Mouse (Mus musculus) megakaryocyte-erythroid progenitor cell, adult 5-6 weeks (primary cell): ENCODE data around the gene Fyn. TPM values are rescaled to one million over a fixed set of nuclear protein-coding genes. Genes with fewer than 3 reads are reported as not detected.

ENCODE experiments used
- ATAC-seq: replicated peaks from 2 replicates; pipeline ENCODE4 v1.8.0; 2016; ENCODE audit warnings: mild to moderate bottlenecking, inconsistent platforms; ENCODE audit not compliant: severe bottlenecking, poor library complexity, low FRiP score, low TSS enrichment
- total RNA-seq, 2 experiments: library from RNA; stranded (forward) in 1 of 2; stranded (reverse) in 1 of 2; fragments of 200-1000, 215-1000 nt in 1 of 2; fragments of >200 nt in 1 of 2; fragmentation: Nextera tagmentation in 1 of 2; gene quantifications; 2 replicates each; pipeline ENCODE4 v1.2.3; 2014 to 2017

Fyn gene
- total RNA-seq, 2 experiments from 2014 or later: 16.5 to 29.4 TPM

DNA sequence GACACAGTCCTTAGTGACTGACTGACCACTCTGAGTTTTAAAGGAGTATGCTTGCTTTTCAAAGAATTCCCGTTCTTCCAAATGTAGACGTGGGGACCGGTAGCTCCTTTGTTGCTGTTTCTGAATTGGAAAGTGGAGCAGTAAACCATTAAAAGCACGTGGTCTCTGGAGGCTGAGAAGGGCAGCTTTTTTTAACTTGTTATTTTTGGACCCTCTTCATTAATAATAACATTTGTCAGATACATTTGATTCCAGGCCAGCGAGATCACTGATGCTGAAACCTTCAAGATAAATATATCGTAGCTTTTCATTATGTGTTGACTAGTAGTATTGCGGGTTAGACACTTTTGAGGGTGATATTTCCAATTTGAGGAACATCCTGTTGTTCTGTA is 38.1 kb downstream of the Fyn start:
- ATAC-seq: no peak

DNA sequence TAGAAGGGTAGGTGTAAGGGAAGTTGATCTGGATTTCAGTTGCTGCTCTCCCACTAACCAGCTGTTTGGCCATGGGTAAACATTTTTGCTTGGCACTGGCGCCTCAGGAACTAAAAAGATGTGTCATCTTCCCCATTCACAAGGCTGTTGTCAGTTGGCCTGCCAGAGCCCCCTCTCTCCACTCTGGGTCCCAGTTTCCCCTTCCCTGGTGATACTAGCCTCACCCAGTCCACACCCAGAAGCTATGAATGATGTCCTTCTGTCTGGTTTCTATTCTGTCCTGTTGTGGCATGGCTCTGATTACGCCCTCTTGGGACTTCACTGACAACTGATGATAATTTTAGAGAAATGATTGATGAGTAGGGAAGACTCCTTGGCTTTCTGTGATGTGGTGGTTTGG is 38.9 kb downstream of the Fyn start:
- ATAC-seq: no peak

DNA sequence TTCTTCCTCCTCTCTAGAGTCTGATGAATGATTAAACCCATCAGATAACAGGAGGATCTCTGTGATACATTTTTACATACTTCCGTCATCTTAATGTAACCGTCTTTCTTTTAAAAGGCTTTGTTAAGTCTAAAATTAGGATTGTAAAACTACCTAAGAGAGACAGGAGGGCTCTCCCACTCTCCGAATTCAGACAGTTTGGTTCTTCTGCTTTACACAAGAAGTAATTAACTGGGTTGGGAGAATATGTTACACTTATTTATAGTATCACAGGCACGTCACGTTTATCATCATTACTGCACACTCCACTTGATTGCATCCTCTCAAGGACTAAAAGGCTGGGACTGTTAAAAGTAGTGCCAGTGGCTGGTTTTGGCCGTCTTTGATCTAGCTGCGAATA is 40.9 kb downstream of the Fyn start:
- ATAC-seq: no peak

DNA sequence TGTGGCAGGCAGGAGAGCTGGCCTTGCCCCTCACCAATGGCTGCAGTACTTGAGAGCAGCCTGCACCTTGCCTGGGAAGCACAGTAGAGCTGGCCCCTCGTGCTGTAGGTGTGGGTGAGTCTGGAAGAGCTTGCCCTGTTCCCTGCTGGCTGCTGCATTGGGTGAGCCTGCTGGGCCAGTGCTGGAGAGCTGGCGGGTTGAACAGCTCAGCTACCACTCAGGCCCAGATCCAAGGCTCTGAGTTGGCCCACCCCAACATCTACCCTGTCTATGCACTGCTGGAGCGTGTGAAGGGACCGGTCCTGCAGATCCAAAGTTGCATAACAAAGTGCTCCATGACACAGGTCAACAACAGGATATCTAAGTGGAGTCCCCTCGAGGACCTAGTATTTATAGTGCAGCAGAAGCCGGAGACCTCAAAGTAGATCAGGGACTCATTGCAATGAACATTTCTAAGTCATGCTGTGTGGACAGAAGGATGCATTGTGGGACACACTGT is 41.5 kb downstream of the Fyn start:
- no peak for ATAC-seq

DNA sequence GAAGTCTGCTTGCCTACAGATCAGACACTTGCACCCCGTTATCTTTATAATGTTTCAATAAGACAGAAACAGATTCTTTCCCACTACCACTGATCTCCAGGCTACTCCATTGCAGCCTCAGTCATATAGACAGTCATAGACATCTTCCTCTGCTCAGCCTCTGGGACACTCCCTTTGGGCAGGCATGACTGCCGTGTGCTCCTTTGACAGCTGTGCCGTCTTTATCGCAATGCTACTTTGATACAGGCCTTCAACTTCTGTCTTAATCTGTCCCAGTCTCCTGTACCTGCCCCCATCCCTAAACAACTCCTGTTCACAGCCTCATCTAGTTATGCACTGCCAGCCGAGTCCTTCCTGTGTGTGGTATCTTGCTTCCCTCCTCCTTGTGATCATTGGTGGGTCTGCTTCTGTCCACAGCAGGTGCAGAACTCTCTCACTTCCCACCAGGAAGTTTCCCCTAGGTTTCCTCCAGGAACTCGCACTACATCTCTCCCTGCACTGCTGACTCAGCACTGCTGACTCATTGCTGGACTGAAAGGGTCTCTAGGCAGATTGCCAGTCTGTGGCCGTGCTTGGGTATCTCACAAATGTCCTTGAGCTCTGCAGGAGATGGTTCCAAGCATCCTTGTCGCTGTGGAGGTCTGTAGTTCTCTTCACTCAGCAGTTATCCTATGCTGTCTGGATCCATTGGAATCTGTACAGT is 43.4 kb downstream of the Fyn start:
- ATAC-seq: peak; percentile 50

DNA sequence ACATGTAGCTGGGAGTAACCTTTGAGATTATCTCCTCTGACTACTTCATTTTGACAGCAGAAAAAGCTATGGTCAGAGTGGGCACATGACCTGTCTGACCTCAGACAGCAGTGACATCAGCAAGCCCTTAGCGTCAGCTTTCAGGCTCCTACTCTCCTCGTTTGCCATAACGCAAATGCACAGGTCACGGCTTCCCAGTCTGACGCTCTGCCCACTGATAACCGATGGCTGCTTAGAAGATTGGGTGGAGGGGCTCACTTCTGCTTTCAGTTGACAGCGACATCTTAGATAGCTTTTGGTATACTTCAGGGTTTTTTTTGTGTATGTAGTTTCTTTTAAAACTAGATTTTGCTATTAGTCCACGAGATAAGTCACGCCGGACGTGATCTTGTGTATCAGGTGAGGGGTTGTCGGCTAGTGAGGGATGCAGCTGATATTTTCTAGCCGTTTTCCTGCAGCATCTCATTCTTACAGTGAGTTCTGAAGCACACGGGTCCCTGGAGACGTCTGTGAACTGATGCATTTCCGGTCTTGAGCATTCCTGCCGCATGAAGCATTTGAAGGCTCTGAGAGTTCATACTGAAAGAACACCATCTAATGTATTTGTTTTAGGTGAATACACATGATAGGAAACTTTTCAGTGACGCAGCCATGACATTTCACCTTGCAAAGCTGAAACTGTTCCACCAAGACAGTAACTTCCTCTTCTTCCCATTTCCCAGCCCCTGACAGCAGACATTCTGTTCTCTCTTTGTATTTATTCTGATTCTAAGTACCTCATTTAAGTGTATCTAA is 44.4 kb downstream of the Fyn start:
- ATAC-seq: peak; percentile 38

DNA sequence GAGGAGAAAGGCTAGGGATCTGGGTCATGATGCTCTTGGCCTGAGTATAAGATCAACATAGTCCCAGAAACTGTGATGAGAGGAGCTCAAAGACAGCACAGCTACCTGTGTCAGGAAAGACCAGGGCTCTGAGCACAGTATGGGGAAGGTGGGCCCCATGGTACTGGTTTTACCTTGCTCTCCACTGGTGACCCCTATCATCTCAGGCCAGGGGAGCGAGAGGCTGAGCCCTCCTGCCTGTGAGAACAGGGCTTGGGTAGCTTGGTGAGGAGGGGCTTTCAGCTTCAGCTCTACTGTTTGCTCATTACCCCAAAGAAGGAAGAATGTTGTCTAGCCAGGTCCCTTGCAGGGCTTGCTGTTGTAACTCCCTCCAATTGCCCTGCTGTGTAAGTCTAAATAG is 45.4 kb downstream of the Fyn start:
- no peak for ATAC-seq

DNA sequence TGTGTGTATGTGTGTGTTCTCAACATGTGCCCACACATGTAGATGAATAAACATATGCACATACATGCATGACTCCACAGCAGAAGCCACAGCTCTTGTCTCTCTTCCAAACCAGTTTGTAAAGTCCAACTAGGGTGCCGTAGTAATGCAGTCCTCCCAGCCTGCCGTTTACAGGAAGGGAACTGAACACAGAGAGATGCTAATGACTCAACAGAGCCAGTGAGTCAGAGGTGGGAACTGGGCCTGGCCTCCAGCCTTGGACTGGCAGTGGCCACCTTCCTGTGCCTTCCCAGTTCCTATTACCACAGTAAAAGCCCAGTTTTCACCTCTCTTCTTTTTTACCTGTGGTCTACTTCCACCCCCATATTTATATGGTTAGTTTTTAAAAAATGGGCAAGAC is 46.9 kb downstream of the Fyn start:
- no peak for ATAC-seq

DNA sequence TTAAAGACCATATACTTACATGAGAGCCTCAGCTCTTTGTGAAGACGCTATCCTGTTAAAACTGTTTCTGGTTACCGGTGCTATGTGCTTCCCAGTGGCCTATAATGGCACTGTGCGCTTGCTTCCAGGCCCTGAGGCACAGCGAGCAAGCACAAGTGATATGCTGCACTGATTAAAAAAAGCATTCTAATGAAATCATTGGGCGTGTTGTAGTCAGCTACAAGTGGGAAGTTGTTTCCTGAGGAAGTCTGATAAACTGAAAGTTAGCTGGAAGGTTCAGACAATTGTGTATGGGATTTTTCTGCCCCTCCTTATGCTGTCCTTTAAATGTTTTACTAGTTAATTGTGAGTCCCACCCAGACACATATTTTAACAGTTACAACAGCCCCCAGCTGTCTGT is 49.0 kb downstream of the Fyn start:
- ATAC-seq: no peak

DNA sequence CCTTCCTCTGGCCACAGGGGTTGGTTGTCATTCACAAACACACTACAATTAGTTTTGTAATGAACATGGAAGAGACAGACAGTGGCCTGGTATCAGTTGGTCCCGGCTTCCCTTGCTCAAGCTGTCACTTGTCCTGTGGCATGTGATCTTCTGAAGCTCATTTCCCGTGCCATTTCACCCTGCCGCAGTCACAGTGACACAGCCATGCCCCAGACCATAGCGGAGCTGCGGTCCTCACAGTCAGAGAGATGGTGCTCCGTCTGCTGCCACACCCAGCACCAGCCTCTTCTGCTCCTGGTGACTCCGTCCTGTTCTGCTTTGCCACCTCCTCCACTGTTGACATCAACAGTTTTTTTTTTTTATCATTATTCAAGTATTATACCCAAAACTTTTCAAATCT is 49.7 kb downstream of the Fyn start:
- ATAC-seq: no peak

DNA sequence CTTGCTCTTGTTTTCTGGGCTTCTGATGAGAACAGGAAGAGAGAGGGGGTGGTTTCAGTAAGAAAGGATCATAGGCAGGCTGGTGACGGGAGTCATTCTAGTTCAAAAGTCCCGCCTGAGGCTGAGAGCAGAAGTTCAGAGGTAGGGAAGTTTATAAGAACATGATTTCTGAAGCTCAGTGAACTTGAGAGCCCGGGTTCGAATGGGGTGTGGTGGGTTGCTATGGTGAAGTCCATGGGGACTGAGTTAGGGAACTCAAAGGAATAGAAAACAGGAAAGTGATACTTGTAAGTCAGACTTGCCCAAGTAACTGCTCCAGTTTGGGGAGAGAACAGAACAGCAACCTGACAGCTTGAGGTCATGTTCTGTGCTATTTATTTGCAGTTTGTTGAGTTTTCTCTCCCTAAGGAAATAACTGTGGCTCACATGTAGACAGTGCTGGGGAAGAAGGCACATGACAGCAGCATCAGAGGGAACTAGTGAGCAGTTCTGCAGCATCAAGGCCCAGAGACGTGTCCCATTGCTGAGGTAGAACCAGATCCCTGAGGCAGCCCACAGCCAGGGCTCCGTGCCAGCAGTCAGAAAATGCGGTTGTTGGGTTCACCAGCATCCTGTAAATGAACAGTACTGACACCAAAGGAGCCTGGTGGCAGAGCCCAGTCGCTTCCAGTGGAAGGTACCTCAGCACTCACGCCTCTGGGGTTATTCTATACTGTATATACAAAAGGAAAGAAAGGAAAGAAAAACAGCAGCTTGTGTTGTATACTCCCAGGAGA is 52.4 kb downstream of the Fyn start:
- 0 out of 2 replicates have a peak, but pooled peaks have one; percentile 47 for ATAC-seq

DNA sequence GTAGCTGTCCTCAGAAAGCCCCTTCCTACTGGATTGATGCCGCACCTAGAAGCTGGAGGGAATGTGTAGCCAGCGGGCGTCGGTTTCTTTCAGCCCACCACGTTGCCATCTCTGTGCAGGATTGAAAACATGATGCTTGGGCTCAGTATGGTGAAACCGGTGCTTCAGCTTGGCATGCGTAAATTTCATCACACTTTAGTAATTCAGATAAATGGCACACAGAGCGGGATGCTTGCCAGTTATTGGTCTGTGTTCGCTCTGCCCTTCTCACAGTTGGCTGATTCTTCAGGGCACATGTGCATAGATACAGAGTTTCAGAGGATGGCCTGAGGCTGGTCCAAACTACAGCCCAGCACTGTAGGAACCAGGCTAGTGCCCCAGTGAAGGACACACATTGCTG is 53.1 kb downstream of the Fyn start:
- no peak for ATAC-seq

DNA sequence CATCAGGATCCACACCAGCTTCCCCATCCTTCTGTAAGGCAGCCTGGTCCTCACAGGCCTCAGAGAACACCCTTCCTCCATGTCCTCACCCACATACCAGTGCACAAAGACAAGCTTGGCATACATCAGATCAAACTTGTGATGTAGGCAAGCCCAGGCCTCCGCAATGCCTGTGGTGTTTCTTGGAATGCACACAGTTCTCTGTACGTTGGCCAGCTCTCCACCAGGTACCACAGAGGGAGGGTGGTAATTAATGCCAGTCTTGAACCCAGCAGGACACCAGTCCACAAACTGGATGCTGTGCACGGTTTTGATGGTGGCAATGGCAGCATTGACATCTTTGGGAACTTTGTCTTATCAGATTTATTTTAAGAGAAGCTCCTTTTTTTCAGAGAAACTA is 56.0 kb downstream of the Fyn start:
- no peak for ATAC-seq

DNA sequence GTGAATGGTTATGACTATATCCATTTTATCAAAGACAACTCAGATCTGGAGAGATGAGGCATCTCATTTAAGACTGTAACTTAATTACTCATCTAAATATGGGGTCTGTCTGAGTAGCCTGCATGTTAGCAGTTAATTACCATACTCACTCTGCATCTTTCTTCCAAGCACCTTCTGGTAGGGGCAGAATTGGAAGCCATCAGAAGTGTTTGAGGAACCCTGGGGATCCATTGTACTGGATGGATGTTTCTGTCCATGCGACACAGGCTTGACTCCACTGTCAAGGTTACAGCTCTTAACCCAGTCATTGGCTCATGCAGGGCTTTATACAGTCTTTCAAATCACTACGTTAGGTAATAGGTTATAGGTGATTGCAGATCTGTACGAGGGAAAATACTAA is 57.4 kb downstream of the Fyn start:
- ATAC-seq: no peak

DNA sequence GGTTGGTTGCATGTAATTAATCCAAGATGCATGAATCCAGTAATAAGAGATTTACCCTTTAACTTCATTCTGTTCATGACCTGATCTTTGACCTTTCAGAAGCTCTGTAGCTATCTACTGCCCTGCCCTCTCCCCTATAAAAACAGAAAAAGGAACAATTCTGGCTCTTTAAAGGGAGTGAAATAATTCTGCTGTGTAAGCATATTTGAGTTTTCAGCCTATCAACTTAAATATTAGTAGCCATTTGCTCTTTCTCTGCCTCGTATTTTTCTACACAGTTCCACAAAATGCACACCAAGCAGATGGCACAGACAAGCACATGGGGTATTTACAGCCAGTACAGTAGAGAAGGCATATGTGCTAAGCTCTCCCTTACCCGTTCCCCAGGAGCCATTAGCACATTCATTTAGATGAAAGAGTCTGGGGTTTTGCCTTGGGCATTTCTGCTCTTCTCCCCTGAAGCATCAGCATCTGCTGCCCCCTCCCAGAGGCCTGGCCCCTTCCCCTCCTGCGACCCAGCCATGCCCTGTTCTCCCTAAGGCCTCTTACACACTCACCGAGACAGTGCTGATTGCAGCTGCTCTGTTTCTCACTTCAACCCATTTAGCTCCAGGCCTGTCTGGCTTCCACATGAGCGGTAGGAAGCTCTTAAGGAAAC is 58.3 kb downstream of the Fyn start:
- ATAC-seq: no peak

DNA sequence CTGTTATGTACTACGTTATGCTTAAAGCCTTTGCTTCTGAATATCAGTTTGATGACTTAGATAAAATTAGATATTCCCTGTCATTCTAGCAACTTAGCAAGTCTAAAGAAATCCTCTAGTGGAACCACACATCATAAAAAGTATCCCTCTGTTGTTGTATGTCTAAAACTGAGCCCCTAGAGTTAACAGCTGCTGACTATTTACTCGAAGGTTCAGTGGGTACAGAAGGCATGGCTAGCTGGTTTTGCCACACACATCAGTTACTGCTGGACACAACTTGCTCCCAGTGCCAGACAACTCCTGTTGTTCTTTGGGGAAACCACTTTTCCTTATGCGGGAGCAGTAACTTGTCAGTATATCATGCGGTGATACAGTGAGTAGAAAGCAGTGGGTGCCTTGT is 61.0 kb downstream of the Fyn start:
- no peak for ATAC-seq

DNA sequence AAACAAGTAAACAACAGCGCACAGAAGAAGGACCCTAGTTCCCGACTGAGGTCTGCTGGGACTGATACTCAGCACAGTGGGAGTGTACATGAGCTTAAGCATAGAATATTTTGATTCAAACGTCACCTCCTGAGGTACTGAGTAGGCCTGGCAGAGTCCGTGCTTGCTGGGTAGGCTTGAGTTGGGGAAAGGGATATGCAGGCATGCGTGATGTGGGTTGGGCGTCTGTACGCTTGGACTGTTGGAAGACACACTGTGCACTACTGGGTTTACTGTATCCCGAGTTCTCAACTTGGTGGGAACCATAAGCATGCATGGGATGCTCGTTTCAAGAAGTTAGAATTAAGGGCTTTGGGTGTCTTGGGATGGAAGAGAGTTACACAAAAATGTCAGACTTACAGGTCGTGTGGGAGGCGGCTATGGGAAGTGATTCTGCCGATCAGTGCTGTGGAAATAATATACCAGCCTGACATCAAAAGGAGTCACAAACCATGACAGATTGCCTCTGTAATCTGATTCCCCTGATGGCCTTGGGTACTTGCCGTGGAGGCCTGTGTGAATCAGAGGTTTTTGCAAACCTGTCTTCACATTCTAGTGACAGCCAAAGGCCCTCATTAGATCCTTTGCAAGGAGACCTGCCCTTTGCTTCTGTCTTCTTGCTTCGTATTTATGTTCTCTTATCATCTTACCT is 61.6 kb downstream of the Fyn start:
- no peak for ATAC-seq

DNA sequence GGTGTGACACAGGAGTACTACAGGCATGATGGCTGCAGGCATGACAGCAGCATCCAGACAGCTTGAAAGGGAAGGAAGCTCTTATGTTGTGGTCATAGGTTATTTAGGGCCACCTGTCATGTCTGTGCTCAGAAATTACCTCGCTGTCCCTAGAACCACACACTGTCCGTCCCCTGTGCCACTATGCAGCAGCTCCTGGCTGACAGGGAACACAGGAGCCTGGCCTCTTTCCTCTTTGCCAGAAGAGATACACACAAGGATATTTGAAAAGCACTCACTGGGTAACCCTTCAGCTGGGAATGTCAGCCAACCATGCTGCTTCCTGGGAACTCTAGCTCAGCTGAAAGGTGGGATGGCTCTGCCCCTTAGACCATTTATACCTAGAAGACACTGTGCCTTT is 62.6 kb downstream of the Fyn start:
- no peak for ATAC-seq
